Mouse (Mus musculus) G1E (cell line): ENCODE measurements around the gene Npw. TPM values are rescaled to one million over a fixed set of nuclear protein-coding genes. Genes with fewer than 3 reads are reported as not detected.
A peak's percentile ranks its signal among the peaks of the same experiment; 100 is the strongest.

ENCODE experiments used
- ATAC-seq: 2 replicates; pipeline ENCODE4 v1.8.0; 2016; ENCODE audit warnings: mild to moderate bottlenecking; ENCODE audit not compliant: insufficient number of reproducible peaks, poor library complexity, low FRiP score, severe bottlenecking; ENCODE audit errors: extremely low read depth
- DNase-seq: peaks from one replicate; pipeline ENCODE4 v3.0.0; 2012; ENCODE audit warnings: low spot score
- H3K27me3 ChIP-seq: 2 replicates; pipeline ENCODE4 v1.6.1; 2012; ENCODE audit warnings: mild to moderate bottlenecking, low read length, inconsistent platforms; ENCODE audit not compliant: insufficient read depth
- H3K36me3 ChIP-seq: replicated peaks from 2 replicates; pipeline ENCODE3; 2012; ENCODE audit warnings: mild to moderate bottlenecking, inconsistent platforms
- H3K4me1 ChIP-seq: 2 replicates; pipeline ENCODE4 v1.6.1; 2012; ENCODE audit warnings: low read depth, low read length, inconsistent platforms, mixed read lengths; ENCODE audit not compliant: insufficient read depth
- H3K4me3 ChIP-seq: 2 replicates; pipeline ENCODE4 v1.5.1; 2012; ENCODE audit warnings: low read depth, mild to moderate bottlenecking, inconsistent platforms, low read length, moderate library complexity, mixed read lengths
- H3K9me3 ChIP-seq: replicated peaks from 2 replicates; pipeline ENCODE4 v1.6.1; 2012; ENCODE audit warnings: inconsistent platforms
- CTCF ChIP-seq: IDR thresholded peaks from 2 replicates; pipeline ENCODE4 v1.5.1; 2012; ENCODE audit warnings: low read depth, low read length, inconsistent platforms, mixed read lengths
- GATA1 ChIP-seq: IDR thresholded peaks from 2 replicates; pipeline ENCODE4 v1.6.1; 2012; ENCODE audit warnings: borderline replicate concordance, low read length, inconsistent platforms, mixed read lengths
- GATA2 ChIP-seq: IDR thresholded peaks from 2 replicates; pipeline ENCODE4 v1.6.1; 2012; ENCODE audit warnings: low read depth, low read length, inconsistent platforms, borderline replicate concordance
- POLR2AphosphoS5 ChIP-seq: IDR thresholded peaks from 2 replicates; pipeline ENCODE4 v1.6.1; 2012; ENCODE audit warnings: low read depth, low read length, inconsistent platforms; ENCODE audit not compliant: insufficient replicate concordance
- TAL1 ChIP-seq: conservative IDR thresholded peaks from 2 replicates; pipeline ENCODE4 v1.6.1; 2012; ENCODE audit warnings: low read depth, low read length, inconsistent platforms, mixed read lengths
- polyA plus RNA-seq: library from polyadenylated mRNA; stranded (reverse); fragments of >175 nt; gene quantifications from 2 replicates; pipeline ENCODE4 v1.2.3, GENCODE M21; 2012
- total RNA-seq, 2 experiments: library from RNA; stranded (forward) in 1 of 2; stranded (reverse) in 1 of 2; fragments of 200-1000 nt in 1 of 2; fragments of >200 nt in 1 of 2; fragmentation: Nextera tagmentation in 1 of 2; gene quantifications; 2 replicates each; pipeline ENCODE4 v1.2.3; 2014 to 2017

Gene Npw
- total and polyA plus RNA-seq, 3 experiments: not detected

- Histone ChIP-seq H3K36me3 (peaks cover 46% of the 10 kb centered on the region), H3K4me1 (peaks cover 25% of the 10 kb centered on the region), H3K27me3 (peaks cover 5% of the 10 kb centered on the region), H3K4me3 (no peak overlapping the region), H3K9me3 (no peaks in the 10 kb centered on the region)
- ATAC-seq (no peak), DNase-seq (no peak)
- TF ChIP-seq POLR2AphosphoS5 (no peak), TAL1 (no peak), GATA1 (no peak), CTCF (no peak), GATA2 (no peak)
Observed at GRCm38 (mm10) chr17:24636781-24637481, 21.3 kb downstream of the Npw start.

DNA sequence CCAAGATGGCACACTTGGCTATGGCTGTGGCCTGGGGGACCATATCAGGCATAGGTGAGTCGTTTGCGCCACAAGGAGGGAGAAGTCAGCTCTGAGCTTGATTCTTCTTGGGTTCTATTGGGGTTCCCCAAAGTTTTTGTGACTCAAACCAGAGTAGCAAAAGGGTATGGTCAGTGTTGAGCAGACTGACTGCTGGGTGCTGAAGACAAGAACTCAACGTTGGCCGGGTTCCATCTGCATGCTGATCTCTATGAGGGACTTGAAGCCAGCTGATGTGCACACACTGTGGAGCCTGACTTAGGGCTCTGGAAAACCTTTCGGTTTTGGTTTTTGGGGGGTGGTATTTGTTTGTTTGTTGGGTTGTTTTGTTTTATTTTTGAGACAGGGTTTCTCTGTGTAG, 22.6 kb downstream of the Npw start:
- TF ChIP-seq POLR2AphosphoS5: no peak
- TF ChIP-seq GATA2: no peak
- no peak for TF ChIP-seq GATA1
- no peak for TF ChIP-seq CTCF
- TF ChIP-seq TAL1: no peak
- peaks cover 55% of the 10 kb centered on the region for H3K36me3 ChIP-seq
- no peak for ATAC-seq
- DNase-seq: no peak
- H3K4me1 ChIP-seq: peaks cover 35% of the 10 kb centered on the region
- H3K4me3 ChIP-seq: no peak overlapping the region
- no peaks in the 10 kb centered on the region for H3K27me3 ChIP-seq
- no peaks in the 10 kb centered on the region for H3K9me3 ChIP-seq

DNA sequence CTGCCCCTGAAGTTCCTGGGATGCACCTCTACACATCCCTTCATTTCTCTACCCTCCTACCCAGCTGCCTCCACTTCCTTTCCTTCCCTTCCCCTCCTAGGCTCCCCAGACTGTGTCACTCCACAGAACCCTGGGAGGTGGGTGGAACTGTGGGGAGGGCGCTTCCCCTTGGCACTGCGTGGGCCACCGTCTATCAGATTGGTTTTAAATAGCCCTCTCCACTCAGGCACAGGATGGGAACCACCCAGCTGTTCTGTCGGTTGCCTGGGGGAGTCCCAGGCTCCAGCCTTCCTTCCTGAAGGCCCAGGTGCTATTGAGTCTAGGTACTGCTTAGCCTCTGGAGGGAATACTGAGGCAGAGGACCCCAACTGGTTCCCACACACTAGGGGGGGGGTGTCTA, 23.2 kb downstream of the Npw start:
- DNase-seq: no peak
- TF ChIP-seq GATA1: no peak
- no peak for TF ChIP-seq TAL1
- TF ChIP-seq GATA2: no peak
- Histone ChIP-seq H3K4me3 (no peak overlapping the region), H3K27me3 (no peaks in the 10 kb centered on the region), H3K4me1 (peaks cover 41% of the 10 kb centered on the region), H3K36me3 (peaks cover 62% of the 10 kb centered on the region), H3K9me3 (no peaks in the 10 kb centered on the region)
- no peak for ATAC-seq

DNA sequence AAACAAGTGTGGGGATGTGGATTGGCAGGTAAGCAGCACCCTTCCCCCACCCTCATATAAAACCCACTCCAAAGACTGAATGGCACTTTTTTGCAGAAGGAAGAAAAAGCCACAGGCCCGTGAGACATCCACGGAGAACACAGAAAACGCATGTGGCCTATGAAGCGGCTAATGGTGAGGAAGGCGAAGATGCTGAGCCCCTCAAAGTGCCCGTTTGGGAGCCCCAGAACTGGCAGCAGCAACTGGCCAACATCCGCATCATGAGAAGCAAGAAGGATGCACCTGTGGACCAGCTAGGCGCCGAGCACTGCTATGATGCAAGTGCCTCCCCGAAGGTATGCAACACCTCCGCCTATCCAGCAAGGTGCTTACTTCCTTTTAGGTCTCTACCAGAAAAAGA, 24.4 kb downstream of the Npw start:
- peaks cover 67% of the 10 kb centered on the region for H3K36me3 ChIP-seq
- no peaks in the 10 kb centered on the region for H3K9me3 ChIP-seq
- ATAC-seq: no peak
- H3K4me3 ChIP-seq: no peak overlapping the region
- TF ChIP-seq POLR2AphosphoS5 (no peak), CTCF (no peak), TAL1 (no peak)
- no peaks in the 10 kb centered on the region for H3K27me3 ChIP-seq
- DNase-seq: no peak
- H3K4me1 ChIP-seq: peaks cover 48% of the 10 kb centered on the region

DNA sequence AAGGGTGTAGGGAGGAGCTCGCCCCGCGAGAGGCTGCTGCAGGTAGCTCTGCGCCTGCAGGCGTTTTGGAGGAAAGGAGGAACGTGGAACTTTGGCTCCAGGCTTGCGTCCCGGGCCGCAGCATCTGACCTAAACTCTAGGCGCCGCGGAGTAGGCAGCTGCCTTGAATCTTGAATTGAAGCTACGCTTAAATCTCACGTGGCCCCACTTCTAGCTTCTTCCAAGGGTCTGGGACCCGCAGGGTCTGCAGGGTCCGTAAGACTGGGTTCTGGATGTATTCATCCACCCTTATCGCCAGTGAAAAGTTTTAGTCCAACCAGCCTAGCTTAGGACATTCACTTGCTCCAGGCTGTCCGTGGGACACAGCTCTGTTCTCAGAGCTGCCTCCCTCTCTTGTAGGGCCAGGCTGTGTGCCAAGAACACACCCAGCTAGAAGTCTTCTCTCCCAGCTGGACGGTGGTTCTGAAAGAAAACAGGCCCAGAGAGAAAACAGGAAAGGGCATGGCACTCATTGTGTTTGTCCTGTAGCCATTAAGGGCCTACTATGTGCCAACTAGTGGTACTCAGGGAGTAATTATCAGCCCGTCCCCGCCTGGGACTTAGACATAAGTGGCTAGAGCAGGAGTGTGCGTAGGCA, 25.3 kb downstream of the Npw start:
- H3K9me3 ChIP-seq: no peaks in the 10 kb centered on the region
- no peaks in the 10 kb centered on the region for H3K27me3 ChIP-seq
- peak overlapping the region; percentile 83 for H3K4me3 ChIP-seq
- H3K4me1 ChIP-seq: peaks cover 51% of the 10 kb centered on the region
- no peak for ATAC-seq
- DNase-seq: peak; percentile 18
- TF ChIP-seq POLR2AphosphoS5: no peak
- TF ChIP-seq GATA1: no peak
- peaks cover 69% of the 10 kb centered on the region for H3K36me3 ChIP-seq

DNA sequence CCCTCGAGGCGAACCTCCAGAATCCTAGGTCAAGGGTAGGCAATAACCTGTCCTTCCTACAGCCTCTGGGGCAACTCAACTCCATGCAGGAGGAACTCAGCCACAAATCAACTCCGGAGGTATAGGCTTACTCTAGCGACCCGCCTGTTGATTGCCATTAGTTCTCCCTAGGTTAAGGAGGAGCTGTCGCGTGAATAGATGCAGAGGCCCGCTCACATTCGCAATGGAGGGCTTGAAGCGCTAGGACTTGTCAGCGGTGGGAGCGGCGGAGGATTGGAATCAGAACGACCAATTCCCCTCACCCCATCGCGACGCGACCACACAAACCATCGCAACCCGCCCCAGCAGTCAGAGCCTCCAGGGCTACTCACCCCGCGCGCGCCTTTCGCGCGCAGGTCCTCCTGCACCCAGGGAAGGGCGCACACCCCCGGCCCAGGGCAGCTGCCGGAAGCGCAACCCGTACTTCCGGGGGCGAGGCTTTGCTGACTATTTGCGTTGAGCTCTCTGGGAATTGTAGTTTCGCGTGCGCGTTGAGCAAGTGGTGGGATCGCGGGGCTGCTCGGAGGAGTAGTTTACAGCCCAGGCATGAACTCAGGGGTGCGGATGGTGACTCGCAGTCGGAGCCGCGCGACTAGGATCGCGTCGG, 26.0 kb downstream of the Npw start, which contains the start of the genes Tsc2 and Nthl1:
Tsc2 (minus strand) TSS at position 464 of the 646 bp plus-strand sequence.
Nthl1 (plus strand) TSS at position 514 of the 646 bp plus-strand sequence.
- peak; percentile 94 for DNase-seq
- Histone ChIP-seq H3K4me3 (peak within 1 kb of the TSS; percentile 83), H3K4me1 (peaks cover 51% of the 10 kb centered on the region), H3K9me3 (no peaks in the 10 kb centered on the region), H3K27me3 (no peaks in the 10 kb centered on the region), H3K36me3 (peaks cover 72% of the 10 kb centered on the region)
- TF ChIP-seq GATA2: no peak
- TF ChIP-seq TAL1: no peak
- no peak for TF ChIP-seq CTCF
- TF ChIP-seq POLR2AphosphoS5: no peak
- TF ChIP-seq GATA1: no peak
- peak; percentile 86 for ATAC-seq
